Mouse (Mus musculus) cerebellum, adult 2 months (tissue): ENCODE measurements around the gene Zic2.

ENCODE experiments used
- CTCF ChIP-seq: fragments of 200-500 bp; IDR thresholded peaks from 2 replicates; pipeline ENCODE4 v1.5.1; 2011; ENCODE audit warnings: low read depth, mild to moderate bottlenecking, control low read depth, low read length, moderate library complexity, borderline replicate concordance; ENCODE audit not compliant: insufficient read depth
- POLR2A ChIP-seq: fragments of 200-500 bp; IDR thresholded peaks from 2 replicates; pipeline ENCODE4 v1.6.1; 2011; ENCODE audit warnings: low read length, control low read depth, borderline replicate concordance; ENCODE audit not compliant: insufficient read depth

- TF ChIP-seq CTCF: no peak
- peak; percentile 94 for TF ChIP-seq POLR2A
Measured at GRCm38 (mm10) chr14:122474041-122474890, 969 bp upstream of the Zic2 start.
